Mouse (Mus musculus) lung, postnatal 36 days (tissue): ENCODE results near the gene Stat6.

Experiments used
- DNase-seq: peaks from one replicate; pipeline ENCODE4 v3.0.0; 2022; ENCODE audit warnings: mixed read lengths

The Stat6 gene

GRCm38 (mm10) chr10:127642772-127643552 lies at the start of gene Stat6:
Stat6 (plus strand) TSS chr10:127642986.
- peak; percentile 94 for DNase-seq

GRCm38 (mm10) chr10:127594405-127594804 lies 48.4 kb upstream of the Stat6 start:
- DNase-seq = peak; percentile 62

- DNase-seq = no peak
Measured at GRCm38 (mm10) chr10:127594930-127595715, 47.7 kb upstream of the Stat6 start.

DNA sequence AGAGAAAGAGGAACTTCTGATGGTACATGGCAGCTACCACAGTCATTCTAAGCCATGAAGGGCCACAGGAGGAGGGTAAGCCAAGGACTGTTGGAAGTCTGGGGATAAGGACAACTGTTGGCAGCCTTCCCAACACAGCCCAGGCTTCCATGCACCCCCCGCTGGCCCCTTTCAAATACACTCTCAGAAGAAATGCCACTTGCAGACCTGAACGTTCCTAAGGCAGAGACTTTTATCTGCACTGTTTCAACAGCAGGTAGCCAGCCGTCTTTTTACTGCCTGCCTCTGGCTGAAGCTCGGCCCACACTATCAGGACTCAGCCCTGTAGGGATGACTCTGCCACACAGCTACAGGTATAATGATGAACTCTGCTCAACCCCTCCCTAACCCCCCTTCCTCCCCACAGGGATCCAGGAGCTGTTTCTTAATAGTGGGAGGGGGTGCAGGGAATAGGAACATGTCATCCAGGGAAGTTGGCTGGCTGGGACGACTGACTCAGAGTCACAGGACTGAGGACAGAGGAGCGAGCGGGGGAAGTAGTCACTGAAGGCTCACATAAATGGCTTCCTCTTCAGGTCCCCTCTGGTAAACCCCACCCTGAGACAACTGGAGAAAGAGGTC lies 46.4 kb upstream of the Stat6 start:
- DNase-seq = peak; percentile 71

DNA sequence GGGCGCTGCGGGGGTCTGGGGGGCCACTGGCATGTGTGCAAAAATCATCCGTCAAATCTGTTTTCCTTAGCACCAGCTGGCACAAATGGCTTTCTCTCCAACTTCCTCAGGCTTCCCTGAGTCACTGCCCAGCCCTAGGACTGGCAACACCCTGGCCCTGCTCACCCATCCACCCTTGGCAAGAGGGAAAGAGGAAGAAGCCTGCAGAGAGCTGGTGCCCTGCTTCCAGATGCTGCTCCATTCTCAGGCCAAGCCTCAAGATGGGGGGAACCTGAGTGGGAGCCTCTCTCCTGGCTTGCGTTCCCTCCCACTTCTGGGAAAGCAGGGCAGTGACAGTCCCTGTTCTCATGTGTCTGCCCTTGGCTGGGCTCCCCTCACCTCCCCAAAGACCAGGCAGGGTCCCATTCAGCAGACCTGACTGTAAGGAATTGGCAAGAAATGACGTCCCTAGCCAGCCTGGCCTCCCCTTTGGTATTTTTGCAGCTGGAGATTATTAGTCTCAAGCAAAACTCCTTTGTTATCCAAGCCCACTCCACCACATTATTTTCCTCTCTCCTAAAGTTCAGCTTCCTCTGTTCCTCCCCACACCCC lies 45.4 kb upstream of the Stat6 start:
- DNase-seq = peak; percentile 58

GRCm38 (mm10) chr10:127598607-127599006 lies 44.2 kb upstream of the Stat6 start:
- DNase-seq = peak; percentile 65

- no peak for DNase-seq
Measured at GRCm38 (mm10) chr10:127599252-127599651, 43.5 kb upstream of the Stat6 start.

DNA sequence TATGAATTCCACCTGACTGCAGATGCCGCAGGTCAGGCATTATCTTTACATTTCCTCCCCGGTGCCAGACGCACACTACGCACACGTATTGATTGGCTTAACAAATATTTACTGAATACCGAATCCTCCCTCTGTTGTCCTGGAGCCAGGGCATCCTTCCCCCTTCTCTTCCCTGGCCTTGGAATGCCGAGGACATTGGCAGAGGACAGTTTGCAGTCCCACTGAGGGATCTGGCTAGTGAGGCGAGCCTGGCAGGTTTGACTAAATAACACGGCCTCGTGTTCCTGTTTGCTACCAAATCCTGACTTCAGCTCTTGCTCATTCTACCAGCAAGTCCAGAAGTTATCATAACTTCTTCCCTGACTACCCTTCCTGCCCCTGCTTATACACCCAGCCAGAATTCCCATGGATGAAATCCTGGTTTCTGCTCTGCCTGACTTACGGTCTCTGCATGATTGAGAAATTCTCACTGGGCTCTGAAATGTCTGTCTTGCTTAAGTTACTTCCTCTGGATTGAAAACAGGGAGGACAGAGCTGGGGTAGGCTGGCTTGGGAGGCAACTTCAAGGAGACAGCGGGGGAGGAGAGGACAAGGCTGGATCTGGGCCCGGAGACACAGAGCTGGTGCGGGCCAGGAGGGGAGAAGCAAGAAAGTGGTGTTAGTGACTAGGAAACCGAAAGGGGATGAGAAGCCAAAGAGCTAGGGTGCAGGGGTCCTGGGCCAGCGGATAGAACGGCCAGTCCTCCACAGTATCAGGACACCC lies 42.8 kb upstream of the Stat6 start:
- peak; percentile 82 for DNase-seq

- no peak for DNase-seq
Measured at GRCm38 (mm10) chr10:127602194-127602593, 40.6 kb upstream of the Stat6 start.

DNA sequence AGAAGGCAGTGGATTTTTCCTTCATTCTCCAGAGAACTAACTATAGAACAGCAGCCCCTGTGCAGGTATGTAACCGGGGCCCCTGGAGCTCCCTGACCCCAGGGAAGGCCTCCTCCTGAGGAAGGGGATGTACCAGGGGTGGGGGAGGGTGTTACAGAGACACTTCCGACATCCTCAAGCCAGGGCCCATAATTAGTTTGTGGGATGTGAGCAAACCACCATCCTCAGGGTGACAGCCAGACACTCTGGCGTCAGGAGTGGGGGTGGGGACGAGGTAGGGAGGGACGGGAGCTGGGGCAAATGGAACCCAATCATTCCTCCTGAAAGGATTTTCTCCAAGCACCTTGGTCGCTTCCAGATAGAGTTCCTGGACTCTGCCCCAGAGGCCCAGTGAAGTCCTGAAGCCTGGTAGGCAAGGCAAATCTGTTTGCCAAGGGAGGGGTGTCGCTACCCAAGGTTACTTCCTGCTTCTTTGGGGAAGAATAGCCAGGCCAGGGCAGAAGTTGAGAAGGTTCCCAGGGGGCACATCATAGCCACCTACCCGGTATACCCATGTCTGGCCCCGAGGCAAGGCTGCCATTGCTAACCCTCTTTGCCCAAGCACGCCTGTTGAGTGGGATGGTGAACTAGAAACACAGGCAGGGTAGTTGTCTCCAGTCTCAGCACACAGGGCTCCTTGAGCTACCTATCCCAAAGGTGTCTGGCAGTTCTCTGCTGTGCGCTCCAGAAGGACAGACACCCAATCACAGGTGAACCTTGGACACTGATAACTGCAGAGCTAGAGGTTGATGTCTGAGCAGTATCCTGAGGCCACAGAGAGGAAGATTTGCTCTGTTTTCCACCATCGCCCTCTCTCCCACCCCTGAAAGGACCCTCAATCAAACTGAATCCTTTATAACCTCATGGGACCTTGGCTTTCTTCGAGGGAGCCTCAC lies 39.1 kb upstream of the Stat6 start:
- no peak for DNase-seq

- peak; percentile 78 for DNase-seq
Measured at GRCm38 (mm10) chr10:127604465-127605250, 38.1 kb upstream of the Stat6 start.

GRCm38 (mm10) chr10:127605251-127605547 lies 37.6 kb upstream of the Stat6 start:
- DNase-seq = no peak

DNA sequence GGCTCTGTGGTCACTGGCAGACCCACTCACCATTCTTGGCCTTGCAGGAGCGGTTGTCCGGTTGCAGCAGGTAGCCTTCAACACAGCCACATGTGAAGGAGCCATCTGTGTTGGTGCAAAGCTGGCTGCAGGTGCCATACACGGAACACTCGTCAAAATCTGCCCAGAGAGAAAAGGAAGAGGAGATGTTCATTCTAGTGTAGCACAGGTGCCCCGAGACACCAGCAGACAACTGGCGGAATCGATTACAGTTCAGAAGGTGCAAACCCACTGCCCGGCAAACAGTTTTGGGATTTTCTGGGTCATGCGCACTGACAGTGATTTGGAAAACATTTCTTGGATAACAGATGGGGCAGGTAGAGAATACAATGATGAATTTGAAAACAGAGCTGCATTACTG lies 37.0 kb upstream of the Stat6 start:
- DNase-seq = no peak

- no peak for DNase-seq
Measured at GRCm38 (mm10) chr10:127607059-127607458, 35.7 kb upstream of the Stat6 start.

GRCm38 (mm10) chr10:127609415-127610065 lies 33.2 kb upstream of the Stat6 start:
- no peak for DNase-seq

GRCm38 (mm10) chr10:127610066-127610415 lies 32.7 kb upstream of the Stat6 start:
- no peak for DNase-seq

DNA sequence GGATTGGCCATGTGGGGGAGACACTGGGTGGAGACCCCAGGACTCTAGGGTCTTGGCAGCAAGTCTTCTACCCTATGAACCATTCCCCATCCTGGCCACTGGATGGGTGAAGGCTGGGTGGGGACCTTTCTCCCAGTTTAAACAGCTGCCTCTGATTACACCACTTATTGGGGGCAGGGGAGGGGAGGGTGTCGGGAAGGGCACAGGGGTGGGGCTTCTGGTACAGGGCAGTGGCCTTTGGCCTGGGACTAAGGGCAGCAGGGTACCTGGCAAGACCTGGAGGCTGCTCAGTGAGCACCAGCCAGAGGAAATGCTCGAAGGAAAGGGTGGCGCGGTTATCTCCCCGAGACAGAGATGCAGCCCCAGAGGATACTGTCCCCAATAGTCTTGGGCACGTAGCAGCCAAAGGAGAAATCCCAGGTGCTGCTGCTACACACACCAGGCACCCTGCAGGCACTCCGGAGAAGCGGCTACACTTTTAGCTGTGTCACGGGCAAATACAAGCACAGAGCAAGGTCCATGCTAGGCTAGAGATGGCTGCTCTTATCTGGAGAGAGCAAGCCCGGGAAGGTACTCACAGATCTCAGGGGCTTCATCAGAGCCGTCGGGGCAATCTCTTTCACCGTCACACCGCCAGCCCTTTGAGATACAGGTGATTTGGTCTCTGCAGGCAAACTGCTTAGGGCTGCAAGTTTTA lies 30.6 kb upstream of the Stat6 start:
- no peak for DNase-seq

GRCm38 (mm10) chr10:127614236-127615033 lies 28.4 kb upstream of the Stat6 start:
- no peak for DNase-seq

DNA sequence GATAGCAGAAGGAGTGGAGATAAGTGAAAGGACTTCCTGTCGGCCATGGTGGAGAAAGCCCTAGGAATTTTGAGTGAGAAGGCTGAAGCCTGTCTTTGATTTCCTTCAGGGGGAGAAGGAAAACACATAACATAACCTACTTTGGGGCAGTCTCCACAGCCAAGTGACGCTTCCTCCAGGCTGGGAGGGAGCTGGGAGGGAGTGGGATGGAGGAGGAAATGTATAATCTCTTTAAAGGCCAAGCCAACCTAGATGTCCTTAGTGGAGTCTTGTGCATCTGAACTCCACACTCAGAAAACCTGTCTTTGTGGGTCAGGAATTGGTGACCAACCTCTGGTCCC lies 27.8 kb upstream of the Stat6 start:
- DNase-seq = no peak
